Mouse (Mus musculus) 3134 (cell line): Measurements from ENCODE around the gene Ap1m2.
A peak's percentile ranks its signal among the peaks of the same experiment; 100 is the strongest.
"Not testable (repeated sequence)": the region's sequence is repeated elsewhere in the genome, so short reads cannot be mapped to it uniquely, and the experiment has no call there.

Experiments
- DNase-seq: peaks from one replicate; pipeline ENCODE4 v3.0.0-alpha.2; 2011; ENCODE audit warnings: low spot score; ENCODE audit not compliant: insufficient read length; ENCODE audit errors: extremely low read depth

Gene Ap1m2

DNA sequence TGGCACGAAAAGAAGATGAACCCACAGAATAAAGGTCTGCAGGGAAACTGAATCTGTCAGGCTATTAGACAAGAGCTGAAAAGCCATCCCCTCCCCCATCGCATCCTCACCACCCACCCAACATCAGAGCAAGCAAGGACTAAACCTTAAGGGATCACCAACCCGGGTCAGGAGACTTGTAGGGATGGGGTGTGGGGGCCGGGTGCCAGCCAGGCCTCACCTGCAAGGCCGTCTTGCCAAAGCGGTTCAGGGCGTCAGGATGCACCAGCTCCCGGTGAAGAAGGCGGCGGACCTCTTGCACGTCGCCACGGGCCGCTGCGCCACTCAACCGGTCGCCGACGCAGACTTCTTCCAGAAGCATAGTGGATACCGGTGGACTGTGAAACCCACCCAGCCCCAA, 21.5 kb downstream of the Ap1m2 start:
- no peak for DNase-seq

DNA sequence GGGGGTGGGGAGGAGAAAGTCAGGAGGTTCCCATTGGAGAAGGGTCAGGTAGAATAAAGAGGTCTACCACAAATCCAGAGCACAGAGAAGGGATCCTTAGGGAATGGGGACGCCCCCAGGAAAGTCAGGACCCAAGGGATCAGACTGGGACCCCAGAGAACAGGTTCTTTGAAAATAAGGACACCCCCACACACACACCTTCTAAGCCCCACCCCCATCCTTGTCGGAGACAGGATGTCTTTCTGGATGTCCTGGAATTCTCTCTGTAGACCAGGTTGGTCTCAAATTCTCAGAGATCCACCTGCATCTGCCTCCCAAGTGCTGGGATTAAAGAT, 22.8 kb downstream of the Ap1m2 start:
- DNase-seq = no peak

- DNase-seq = no peak
Observed at GRCm38 (mm10) chr9:21288404-21289336, 23.5 kb downstream of the Ap1m2 start.

GRCm38 (mm10) chr9:21287571-21288402, 24.4 kb downstream of the Ap1m2 start, which contains the start of gene Kri1:
Kri1 (minus strand) TSS chr9:21287969.
- peak; percentile 99 for DNase-seq

- no peak for DNase-seq
Observed at GRCm38 (mm10) chr9:21286753-21287152, 25.4 kb downstream of the Ap1m2 start.

GRCm38 (mm10) chr9:21283994-21284393, 28.1 kb downstream of the Ap1m2 start:
- no peak for DNase-seq

- DNase-seq = no peak
Observed at GRCm38 (mm10) chr9:21283591-21283990, 28.5 kb downstream of the Ap1m2 start.

DNA sequence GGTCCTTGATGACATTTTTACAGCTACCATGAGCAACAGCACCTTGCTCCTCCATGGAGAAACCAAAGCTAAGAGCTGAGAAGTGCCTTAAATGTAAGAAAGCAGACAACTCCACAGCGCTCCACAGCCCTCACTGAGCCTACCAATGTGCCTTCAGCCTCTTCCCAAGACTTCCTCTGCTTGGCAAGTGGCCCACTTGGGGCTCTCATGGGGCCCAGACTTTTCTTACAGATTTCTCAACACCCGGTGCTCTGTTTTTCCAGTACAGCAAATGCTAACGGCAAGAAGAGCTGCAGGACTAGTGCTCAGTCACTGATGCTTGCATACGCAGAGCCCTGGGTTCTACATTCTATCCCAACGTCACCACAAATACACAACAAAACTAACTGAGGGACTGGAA, 34.4 kb downstream of the Ap1m2 start:
- DNase-seq = no peak

DNA sequence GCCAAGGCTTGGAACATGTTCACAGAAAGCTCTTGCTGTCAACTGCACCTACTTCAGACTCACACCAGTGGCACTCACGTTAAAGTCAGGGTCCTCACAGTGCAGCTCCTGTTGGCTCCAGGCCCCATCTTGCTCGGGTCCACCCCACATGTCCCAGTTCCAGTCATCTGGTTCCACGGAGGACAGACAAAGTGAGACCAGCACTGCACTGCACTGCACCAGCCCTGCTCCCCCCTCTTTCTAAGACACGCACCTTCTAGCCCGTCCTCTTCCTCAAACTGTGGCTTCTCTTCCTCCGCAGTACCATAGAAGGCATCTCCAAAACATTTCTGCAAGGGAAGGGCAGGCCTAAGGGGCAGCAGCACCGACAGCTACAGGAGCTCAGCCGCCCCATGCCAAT, 35.8 kb downstream of the Ap1m2 start:
- DNase-seq = no peak

DNA sequence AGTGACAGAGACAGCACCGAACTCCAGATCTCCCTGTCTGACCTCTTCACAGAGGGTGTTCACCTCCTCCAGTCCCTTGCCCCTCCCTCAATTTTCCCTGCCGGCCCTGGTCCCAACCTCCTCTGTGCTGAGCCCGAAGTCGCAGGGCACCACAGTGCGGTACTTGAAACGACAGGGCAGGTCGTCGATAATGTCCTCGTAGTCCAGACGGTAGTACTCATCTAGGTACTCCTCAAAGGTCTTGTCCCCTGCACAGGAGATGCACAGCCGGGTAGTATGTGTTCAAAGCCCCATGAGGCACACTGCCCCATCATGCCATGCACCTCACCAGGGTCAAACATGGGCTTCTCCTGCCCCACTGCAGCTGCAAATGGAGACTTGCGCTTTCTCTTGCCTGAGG, 36.4 kb downstream of the Ap1m2 start:
- no peak for DNase-seq

DNA sequence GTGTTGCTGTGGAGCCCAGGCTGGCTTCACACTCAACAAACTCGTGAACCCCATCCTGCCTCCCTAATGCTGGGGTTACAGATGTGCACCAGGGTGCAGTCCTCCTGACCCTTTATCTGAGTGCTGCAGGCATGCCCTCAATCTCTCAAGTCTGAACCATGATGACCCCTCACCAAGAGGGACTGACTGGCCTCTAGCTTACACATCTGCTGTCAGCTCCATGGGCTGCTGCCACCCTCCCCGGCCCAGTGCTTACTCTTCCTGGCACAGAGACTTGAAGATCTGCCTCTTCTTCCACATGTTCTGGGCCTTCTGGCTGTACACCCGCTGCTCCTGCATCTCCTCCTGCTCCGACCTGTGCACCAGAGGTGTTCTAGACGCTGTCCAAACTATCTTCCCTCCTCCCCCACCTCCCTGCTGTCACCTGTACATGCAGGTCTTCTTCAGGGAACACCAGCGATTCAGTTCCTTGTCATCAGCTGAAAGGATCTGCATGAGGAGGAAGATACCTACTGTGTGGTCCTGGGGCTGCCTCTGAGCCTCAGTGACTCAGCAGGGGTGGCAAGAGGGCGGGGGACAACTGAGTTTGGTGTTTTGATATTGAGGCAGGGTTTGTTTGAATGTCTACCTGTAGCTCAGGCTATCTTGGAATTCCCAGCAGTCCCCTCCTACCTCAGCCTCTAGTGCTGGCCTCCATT, 37.0 kb downstream of the Ap1m2 start:
- DNase-seq = no peak

- no peak for DNase-seq
Observed at GRCm38 (mm10) chr9:21274336-21274735, 37.8 kb downstream of the Ap1m2 start.

DNA sequence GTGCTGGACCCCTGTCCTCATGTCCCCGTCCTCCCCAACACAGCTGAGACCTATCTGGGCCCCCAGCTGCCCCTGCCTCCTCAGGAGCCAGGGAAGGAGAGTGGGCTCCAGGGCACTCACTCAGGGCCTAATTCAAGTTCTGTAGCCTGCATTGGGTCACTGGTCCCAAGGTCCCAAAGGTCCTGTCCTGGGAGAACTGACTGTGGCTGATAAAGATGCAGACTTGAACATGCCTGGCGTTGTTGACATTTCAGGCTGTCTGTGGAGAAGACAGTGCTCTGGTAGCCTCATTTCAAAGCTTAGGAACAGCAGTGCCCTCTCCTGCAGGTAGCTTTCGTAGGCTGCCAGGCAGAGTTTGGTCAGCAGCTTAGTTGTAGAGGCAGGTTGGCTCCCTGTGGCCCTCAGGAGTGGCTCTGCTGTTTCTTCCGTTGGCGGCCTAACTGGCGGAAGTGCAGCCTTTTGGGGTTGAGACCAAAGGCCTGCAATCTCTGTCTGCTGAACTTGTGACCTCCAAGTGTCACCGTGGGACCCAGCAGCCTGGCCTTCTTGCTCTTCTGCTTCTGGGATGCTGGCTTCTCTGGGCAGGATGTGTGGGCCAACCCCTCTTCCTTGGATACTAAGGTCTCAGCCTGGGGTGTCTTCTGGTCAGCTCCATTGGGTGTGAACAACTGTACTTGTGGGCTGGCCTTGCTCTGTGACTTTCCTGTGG, 38.5 kb downstream of the Ap1m2 start:
- DNase-seq = no peak

DNA sequence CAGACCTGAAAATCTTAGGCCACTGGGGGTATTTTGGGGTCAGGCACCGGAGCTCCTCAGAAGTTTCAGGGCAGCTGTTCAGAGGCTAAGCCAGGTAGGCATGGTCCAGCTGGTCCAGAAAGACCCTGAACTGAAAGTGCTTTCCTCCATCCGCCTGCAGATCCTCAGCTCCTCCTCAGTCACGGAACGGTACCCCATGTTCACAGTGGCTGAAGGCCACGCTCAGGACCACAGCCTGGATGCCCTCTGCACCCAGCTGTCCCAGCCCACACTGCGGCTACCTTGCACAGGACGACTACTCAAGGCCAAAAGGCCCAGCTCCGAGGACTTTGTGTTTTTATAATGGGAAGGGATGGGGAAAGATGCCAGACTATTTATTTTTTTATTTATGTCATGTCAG, 39.0 kb downstream of the Ap1m2 start:
- no peak for DNase-seq

GRCm38 (mm10) chr9:21272391-21272790, 39.7 kb downstream of the Ap1m2 start:
- no peak for DNase-seq

GRCm38 (mm10) chr9:21269590-21269989, 42.5 kb downstream of the Ap1m2 start:
- DNase-seq = not testable (repeated sequence)

DNA sequence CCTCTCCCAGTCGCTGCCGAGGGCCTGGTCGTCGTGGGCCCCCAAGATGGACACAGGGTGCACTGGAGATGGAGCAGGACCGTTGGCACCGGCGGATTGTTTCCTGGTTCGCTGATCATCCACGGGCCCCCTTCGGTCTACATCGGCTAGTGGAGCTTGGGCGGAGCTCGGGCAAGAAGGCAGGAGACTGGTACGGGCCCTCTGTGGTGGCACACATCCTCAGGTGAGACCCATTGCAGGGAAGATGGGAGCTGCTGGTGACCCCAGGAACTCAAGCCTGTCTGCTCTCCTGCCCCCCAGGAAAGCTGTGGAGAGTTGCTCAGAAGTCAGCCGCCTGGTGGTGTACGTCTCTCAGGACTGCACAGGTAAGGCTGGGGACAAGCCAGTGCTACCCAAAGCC, 43.8 kb downstream of the Ap1m2 start:
- DNase-seq = no peak

DNA sequence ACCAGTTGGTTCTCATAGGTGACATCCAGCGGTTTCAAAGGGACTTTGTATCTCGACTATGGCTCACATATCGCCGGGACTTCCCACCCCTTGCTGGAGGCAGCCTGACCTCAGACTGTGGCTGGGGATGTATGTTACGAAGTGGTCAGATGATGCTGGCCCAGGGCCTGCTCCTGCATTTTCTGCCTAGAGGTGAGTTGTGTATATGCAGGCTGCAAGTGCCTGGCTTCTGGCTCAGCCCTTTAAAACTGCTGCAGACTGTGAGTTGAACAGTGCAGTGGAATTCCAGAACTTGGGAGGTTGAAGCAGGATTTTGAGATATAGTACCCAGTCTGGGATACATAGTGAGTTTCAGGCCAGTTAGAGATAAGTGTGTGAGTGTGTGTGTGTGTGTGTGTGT, 45.2 kb downstream of the Ap1m2 start:
- no peak for DNase-seq

- no peak for DNase-seq
Observed at GRCm38 (mm10) chr9:21265611-21266010, 46.5 kb downstream of the Ap1m2 start.

DNA sequence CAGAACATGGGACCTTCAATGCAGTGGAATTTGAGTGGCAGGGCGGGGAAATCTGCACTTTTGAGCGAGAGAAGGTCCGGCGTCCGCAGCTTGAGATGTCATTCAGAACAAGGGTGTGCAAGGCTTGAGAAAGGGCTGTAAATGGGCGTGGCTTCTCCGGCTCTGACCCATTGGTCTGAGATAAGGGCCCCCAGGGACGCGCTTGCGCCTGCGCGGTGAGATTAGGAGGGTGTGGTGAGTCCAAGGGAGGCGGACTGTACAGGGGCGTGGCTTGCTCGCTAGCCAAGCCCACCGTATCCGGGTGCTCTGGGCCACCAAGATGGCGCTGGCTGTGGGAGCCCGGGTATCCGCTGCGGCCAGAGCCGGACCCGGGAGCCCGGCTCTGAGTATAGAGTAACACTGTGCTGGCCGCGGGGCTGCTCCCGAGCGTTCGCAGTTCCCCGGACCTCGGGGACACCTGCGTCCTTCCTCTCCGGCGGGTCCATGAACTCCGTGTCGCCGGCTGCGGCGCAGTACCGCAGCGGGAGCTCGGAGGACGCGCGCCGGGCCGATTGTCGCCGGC, 47.1 kb downstream of the Ap1m2 start, which contains the start of gene Atg4d:
Atg4d (plus strand) TSS at position 294 of the 562 bp plus-strand sequence.
- peak; percentile 96 for DNase-seq
